Mouse (Mus musculus) cerebellum, adult 2 months (tissue): Measurements from ENCODE around the gene Olfr31. TPM values are rescaled to one million over a fixed set of nuclear protein-coding genes. Genes with fewer than 3 reads are reported as not detected.

ENCODE experiments used
- DNase-seq, 2 experiments: peaks; one replicate each; pipeline ENCODE4 v3.0.0; 2021
- H3K27ac ChIP-seq: fragments of 200-500 bp; 2 replicates; pipeline ENCODE4 v1.5.1; 2012; ENCODE audit warnings: low read length, control low read depth, inconsistent platforms; ENCODE audit not compliant: insufficient read depth
- H3K27me3 ChIP-seq: fragments of 200-500 bp; 2 replicates; pipeline ENCODE4 v1.6.1; 2012; ENCODE audit warnings: inconsistent platforms, mild to moderate bottlenecking, low read length, moderate library complexity; ENCODE audit not compliant: control insufficient read depth, insufficient read depth
- H3K4me1 ChIP-seq: fragments of 200-500 bp; 2 replicates; pipeline ENCODE4 v1.6.1; 2011; ENCODE audit warnings: low read length; ENCODE audit not compliant: control insufficient read depth, insufficient read depth
- H3K4me3 ChIP-seq: fragments of 200-500 bp; replicated peaks from 2 replicates; pipeline ENCODE3; 2011; ENCODE audit warnings: mild to moderate bottlenecking, low read depth, low read length, control low read depth; ENCODE audit not compliant: insufficient read depth
- CTCF ChIP-seq: fragments of 200-500 bp; IDR thresholded peaks from 2 replicates; pipeline ENCODE4 v1.5.1; 2011; ENCODE audit warnings: low read depth, mild to moderate bottlenecking, control low read depth, low read length, moderate library complexity, borderline replicate concordance; ENCODE audit not compliant: insufficient read depth
- POLR2A ChIP-seq: fragments of 200-500 bp; IDR thresholded peaks from 2 replicates; pipeline ENCODE4 v1.6.1; 2011; ENCODE audit warnings: low read length, control low read depth, borderline replicate concordance; ENCODE audit not compliant: insufficient read depth
- WGBS: fragments of 180-500 bp; shearing (Covaris S2); methylation state at CpG from one replicate; pipeline ENCODE4 v1.1.7; 2018; 5-methylcytosine and 5-hydroxymethylcytosine counted together
- polyA plus RNA-seq: library from polyadenylated mRNA; depleted of rRNA; stranded (reverse); fragments of >200 nt; gene quantifications from 2 replicates; pipeline ENCODE4 v1.2.3, GENCODE M21; 2012; rRNA removed

Gene Olfr31
- polyA plus RNA-seq, 1 experiment = 0.26 TPM

- H3K4me1 ChIP-seq = no peaks in the 10 kb centered on the region
- 77% methylated on average over 9 of the region's 9 CpGs for WGBS
- no peak for TF ChIP-seq CTCF
- no peak for TF ChIP-seq POLR2A
- H3K27ac ChIP-seq = no peak overlapping the region
- no peaks in the 10 kb centered on the region for H3K27me3 ChIP-seq
- H3K4me3 ChIP-seq = no peak overlapping the region
- DNase-seq = peak in 1 of 2 experiments; percentile 6
Observed at GRCm38 (mm10) chr14:14351721-14352590, 29.3 kb downstream of the Olfr31 start.

GRCm38 (mm10) chr14:14352606-14353005, 30.0 kb downstream of the Olfr31 start:
- WGBS = 60% methylated on average over 6 of the region's 6 CpGs

GRCm38 (mm10) chr14:14353081-14353732, 30.6 kb downstream of the Olfr31 start:
- no peak for TF ChIP-seq CTCF
- TF ChIP-seq POLR2A = no peak
- Histone ChIP-seq H3K27me3 (no peaks in the 10 kb centered on the region), H3K4me3 (no peak overlapping the region)

More at GRCm38 (mm10) chr14:14352606-14353005, 30.0 kb downstream of the Olfr31 start:
- TF ChIP-seq CTCF (no peak), POLR2A (no peak)
- H3K27me3 ChIP-seq = no peaks in the 10 kb centered on the region
- no peak for DNase-seq
- no peak overlapping the region for H3K4me3 ChIP-seq
- no peaks in the 10 kb centered on the region for H3K4me1 ChIP-seq
- H3K27ac ChIP-seq = no peak overlapping the region

GRCm38 (mm10) chr14:14353740-14354510, 31.3 kb downstream of the Olfr31 start:
- no peaks in the 10 kb centered on the region for H3K4me1 ChIP-seq
- no peak overlapping the region for H3K27ac ChIP-seq
- no peak for DNase-seq
- TF ChIP-seq POLR2A (no peak), CTCF (no peak)
- no peaks in the 10 kb centered on the region for H3K27me3 ChIP-seq
- 39% methylated on average over 8 of the region's 8 CpGs for WGBS
- H3K4me3 ChIP-seq = no peak overlapping the region

More at GRCm38 (mm10) chr14:14353081-14353732, 30.6 kb downstream of the Olfr31 start:
- WGBS = 71% methylated on average over 7 of the region's 7 CpGs
- no peak for DNase-seq
- no peak overlapping the region for H3K27ac ChIP-seq
- no peaks in the 10 kb centered on the region for H3K4me1 ChIP-seq

- H3K27me3 ChIP-seq = no peaks in the 10 kb centered on the region
- no peak overlapping the region for H3K27ac ChIP-seq
- WGBS = 41% methylated on average over 13 of the region's 13 CpGs
- H3K4me3 ChIP-seq = no peak overlapping the region
- TF ChIP-seq CTCF = no peak
- no peak for TF ChIP-seq POLR2A
- no peak for DNase-seq
- no peaks in the 10 kb centered on the region for H3K4me1 ChIP-seq
Observed at GRCm38 (mm10) chr14:14354511-14355359, 32.1 kb downstream of the Olfr31 start.

GRCm38 (mm10) chr14:14355360-14355646, 32.7 kb downstream of the Olfr31 start:
- no peaks in the 10 kb centered on the region for H3K27me3 ChIP-seq
- H3K27ac ChIP-seq = no peak overlapping the region
- no peaks in the 10 kb centered on the region for H3K4me1 ChIP-seq
- no peak for TF ChIP-seq CTCF
- TF ChIP-seq POLR2A = no peak
- WGBS = 87% methylated on average over 8 of the region's 8 CpGs
- H3K4me3 ChIP-seq = no peak overlapping the region
- DNase-seq = no peak

Other genes with a start within 250 kb of the Olfr31 start
- 98.8 and 102 TPM in 2 replicates for gene Psmd6, start 201.8 kb upstream of the Olfr31 start, polyA plus RNA-seq
- not detected in 2 replicates for gene Olfr720, start 136.0 kb upstream of the Olfr31 start, polyA plus RNA-seq
- 4.2 and 6.2 TPM in 2 replicates for gene Il3ra, start 23.4 kb downstream of the Olfr31 start, polyA plus RNA-seq
- not detected in 2 replicates for gene Olfr721-ps1, start 78.5 kb downstream of the Olfr31 start, polyA plus RNA-seq